Mouse (Mus musculus) layer of hippocampus, adult 9-10 months (tissue): ENCODE measurements around the gene Gpc1.
A peak's percentile ranks its signal among the peaks of the same experiment; 100 is the strongest.

Source experiments
- DNase-seq: peaks from one replicate; pipeline ENCODE4 v3.0.0; 2022; ENCODE audit warnings: low spot score

Gpc1 gene

DNA sequence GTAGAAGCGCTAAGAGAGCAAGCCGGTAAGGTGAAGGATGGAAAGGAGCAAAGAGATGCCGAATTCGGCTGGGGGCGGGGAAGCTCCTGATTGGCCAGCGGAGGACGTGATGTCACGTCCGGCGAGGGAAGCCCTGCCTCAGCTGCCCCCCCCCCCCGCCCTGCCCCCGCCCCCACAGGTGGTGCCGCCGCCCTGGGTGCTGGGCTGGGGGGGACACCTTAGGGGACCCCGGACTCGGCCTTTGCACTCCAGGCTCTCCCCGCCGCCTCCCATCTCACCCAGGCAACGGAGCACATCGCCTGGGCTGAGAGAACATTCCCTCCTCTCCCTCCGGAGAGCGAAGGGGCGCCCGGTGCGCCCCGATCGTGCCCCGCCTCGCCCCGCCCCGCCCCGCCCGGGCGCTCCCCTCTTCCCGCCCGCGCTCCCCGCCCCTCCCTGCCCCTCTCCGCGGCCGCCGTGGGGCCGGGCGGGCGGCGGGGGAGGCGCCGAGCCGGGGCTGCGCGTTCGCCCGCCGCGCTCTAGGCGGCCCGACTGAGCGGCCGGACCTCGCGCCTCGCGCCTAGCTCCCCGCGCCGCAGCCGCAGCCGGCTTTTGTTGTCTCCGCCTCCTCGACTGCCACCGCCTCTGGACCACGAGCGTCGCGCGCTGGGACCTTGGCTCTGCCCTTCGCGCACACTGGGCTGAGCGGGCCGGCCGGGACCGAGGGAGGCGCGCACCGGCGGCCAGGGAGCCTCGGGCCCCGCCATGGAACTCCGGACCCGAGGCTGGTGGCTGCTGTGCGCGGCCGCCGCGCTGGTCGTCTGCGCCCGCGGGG is at the start of gene Gpc1:
Gene Gpc1 (plus strand): TSS at position 458 of the 814 bp plus-strand sequence.
- DNase-seq: peak; percentile 45

DNA sequence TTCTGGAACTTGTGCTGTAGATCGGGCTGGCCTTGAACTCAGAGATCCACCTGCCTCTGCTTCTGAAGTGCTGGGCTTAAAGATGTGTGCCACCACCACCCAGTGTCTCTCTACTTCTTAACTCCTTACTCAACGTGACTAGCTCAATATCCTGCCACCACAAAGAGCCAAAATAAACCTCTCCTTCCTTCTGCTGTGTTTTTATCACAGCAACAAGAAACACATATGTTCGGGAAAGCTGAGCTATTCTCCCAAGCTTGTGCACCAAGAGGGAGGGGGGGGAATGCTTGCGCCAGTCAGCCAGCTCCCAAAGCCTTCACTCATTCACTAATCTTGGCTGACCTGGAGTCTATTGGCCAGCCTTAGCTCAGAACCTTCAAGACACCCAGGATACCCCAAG is 49.6 kb upstream of the Gpc1 start:
- DNase-seq: no peak

DNA sequence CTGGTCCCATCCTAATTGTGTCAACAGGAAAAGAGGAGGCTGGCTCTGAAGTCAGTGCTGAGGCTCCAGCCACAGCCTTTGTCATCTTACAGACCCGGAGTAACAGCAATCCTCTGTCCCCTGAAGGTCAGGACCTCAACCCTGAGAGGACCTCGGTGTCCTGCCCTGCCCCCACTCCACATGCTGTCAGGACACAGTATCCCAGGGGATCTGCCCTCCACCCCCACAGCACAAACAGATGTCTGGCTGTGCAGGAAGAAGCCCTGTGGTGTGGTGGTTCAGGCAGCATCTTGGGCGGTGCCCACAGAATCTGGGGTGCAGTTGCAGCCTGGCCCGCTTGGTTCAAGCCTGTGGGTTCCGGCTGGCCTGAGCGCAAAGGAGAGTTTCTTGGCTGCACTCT is 48.9 kb upstream of the Gpc1 start:
- DNase-seq: no peak

- DNase-seq: no peak
Observed at GRCm38 (mm10) chr1:92787221-92787620, 44.2 kb upstream of the Gpc1 start.

DNA sequence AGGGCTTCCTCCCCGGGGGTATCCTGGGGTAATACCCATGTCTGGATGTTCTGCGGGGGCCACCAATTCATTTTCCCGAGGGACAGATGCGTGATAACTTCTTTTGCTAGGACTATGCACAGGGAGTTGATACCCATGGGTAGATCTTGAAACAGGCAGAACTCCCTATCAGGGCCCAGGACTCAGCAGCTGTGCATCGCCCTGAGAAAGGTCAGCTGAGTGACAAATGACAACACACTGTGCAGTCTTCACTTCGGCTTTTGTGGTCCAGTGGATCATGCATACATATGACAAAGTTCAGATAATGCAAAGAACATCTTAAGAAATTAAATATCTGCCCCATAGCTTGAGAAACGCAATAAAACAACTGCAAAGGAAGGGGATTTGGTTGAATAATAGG is 43.4 kb upstream of the Gpc1 start:
- no peak for DNase-seq

GRCm38 (mm10) chr1:92790628-92791027 is 40.8 kb upstream of the Gpc1 start:
- DNase-seq: no peak

DNA sequence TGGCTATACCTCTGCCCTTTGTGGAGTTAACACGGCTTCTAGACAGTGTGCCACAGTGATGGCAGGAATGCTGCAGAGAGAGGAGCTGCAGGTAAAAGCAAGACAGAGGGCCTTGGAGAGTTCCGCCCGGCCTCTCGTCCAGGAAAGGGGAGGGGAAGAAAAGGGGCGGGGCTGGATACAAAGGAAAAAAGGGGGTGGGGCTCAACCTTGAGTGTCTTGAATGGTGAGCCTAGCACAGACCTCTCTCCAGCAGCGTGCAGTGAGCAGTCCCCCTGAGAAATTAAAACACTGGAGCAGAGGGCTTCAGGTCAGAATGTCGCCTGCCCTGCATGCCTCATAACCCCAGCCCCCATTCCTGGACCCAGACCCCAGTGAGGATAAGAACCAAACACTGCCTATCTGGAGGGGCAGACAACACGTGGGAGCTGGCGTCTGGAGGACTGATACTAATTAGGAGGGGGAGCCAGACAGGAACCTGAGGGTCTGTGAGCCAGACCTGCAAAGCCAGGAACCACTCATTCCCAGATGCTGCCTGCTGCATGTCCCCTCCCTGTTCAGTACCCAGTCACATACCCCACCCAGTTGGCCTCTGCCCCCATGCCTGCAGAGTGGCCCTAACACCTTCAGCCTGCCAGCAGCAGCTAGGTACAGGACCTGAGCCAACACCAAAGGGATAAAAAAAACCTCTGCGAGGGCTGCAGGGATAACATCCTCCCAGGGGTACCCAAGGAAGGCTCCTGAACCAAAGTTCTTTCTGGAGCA is 40.2 kb upstream of the Gpc1 start:
- DNase-seq: no peak

DNA sequence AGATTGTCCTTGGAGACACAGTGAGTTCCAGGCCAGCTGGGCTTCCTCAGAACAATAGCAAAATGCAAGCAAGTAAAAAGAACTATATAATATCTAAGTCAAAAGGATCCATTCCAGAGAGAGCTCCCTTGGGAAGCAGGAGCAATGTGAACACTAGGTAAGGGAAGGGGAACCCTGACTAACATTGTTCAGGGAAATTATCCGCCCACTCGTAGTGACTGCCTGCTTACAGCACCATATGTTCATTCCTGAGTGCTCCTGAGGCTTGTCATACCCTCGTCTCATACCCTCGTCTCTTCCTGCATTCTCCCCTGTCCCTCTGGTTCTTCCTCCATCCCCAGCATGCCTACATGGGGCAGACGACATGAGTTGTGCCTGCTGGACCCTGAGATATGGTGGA is 37.7 kb upstream of the Gpc1 start:
- DNase-seq: no peak

DNA sequence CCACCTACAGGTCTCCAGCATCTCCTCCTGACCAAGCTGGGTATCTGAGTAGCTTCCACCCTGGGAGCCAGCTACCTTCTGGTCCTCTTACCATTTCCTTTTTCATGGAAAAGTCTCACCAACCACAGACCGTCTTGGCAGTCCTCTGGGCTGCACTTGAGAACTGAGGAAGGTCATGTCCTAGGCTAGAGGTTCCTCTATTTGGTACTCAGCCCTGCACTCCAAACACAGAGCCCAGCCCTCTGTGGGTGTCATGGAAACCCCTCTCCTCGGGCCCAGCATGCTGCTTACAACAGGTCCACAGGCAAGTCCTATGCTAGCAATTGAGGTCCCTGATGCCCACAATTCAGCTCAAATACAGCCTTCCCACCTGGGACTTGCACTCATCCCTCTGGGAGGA is 33.0 kb upstream of the Gpc1 start:
- DNase-seq: no peak

DNA sequence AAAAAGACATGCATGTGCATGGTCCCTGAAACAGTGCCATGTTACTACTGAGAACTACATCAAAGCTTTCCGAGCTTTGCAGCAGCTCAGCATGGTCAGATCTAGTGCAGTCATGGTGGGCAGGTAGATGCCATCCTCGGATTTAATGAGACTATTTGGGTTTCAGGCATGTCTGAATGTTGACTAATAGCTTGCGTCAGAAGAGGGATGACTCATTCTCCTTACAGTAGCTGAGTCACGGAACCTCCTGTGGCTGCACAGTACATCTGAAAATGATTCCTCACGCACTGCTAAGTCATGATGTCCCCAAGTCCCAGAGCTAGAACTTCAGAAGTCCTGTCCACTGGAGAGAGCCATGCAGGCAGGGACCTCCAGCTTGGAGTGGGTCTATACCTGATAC is 31.8 kb upstream of the Gpc1 start:
- peak; percentile 18 for DNase-seq

GRCm38 (mm10) chr1:92802362-92802761 is 29.1 kb upstream of the Gpc1 start:
- no peak for DNase-seq

- no peak for DNase-seq
Observed at GRCm38 (mm10) chr1:92803376-92803775, 28.1 kb upstream of the Gpc1 start.

DNA sequence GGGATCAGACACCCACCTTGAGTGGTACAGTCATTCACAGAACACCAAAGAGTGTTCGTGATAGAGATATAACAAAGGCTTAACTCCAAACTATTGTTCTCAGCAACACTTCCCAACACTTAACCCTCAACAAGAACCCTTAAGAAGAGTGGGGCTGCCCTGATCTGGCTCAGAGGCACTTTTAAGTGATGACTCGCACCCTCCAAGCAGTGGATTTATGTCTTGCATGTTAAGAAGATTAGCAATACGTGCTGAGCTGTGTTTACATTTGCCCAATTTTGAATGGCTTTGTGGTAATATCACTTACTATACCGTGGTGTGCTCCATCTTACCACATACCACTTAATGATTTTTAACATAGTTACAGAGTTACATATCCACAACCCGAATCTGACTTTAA is 26.3 kb upstream of the Gpc1 start:
- no peak for DNase-seq

DNA sequence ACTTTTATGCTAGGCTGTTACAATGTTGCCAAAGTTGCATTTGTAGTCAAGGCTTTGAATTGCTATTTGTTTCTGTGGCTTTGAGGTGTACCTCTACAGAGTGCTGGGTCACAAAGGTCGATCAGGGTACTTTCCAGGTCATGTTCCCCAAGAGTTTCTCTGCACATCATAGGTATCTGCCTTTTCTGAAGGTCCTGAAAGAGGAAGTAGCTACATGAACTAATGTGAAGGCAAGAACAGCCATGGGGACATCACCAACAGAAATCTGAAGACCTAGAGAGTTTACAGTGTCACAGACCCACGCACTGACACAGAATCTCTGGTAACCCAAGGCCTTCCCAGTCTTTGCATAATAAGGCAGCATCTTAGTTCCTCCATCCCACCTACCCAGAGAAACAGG is 25.6 kb upstream of the Gpc1 start:
- no peak for DNase-seq

DNA sequence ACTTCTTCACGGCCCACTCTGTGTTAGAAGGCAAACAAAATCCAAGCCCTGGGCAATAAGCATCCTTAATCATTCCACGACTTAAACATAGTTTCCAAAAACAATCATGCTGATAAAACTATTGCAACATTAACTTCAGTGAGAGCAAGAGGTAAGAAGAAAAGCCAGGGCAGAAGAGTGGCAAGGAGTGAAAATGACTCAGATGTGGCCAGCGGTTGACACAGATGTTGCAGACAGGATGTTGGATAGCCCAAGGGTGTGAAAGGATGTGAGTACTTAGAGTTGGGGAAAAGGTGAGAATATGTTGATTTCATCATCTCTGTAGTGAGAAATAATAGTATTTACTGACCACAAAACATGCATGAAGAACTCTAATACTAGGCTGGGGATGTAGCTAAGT is 24.7 kb upstream of the Gpc1 start:
- no peak for DNase-seq

- no peak for DNase-seq
Observed at GRCm38 (mm10) chr1:92809621-92810020, 21.8 kb upstream of the Gpc1 start.

- no peak for DNase-seq
Observed at GRCm38 (mm10) chr1:92814319-92814718, 17.1 kb upstream of the Gpc1 start.

DNA sequence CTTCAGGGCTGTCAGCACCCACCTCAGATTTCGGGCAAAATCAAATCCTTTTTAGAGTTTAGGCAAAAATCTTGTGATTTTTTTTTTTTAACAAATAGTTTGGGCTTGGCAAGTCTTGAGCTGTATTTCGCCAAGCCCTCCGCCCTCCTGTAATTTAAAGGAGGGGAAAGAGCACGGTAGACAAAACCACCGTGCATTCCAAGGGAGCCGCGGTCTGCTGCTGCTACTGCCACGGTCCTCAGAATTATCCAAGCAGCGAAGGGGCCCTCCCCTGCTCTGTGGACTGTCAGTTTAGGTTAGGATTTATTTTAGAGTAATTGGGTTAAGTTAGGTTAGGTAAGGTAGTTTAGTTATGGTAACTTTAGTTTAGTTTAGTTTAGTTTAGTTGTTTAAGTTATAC is 16.3 kb upstream of the Gpc1 start:
- DNase-seq: no peak

GRCm38 (mm10) chr1:92815756-92816294 is 15.6 kb upstream of the Gpc1 start:
- DNase-seq: no peak

DNA sequence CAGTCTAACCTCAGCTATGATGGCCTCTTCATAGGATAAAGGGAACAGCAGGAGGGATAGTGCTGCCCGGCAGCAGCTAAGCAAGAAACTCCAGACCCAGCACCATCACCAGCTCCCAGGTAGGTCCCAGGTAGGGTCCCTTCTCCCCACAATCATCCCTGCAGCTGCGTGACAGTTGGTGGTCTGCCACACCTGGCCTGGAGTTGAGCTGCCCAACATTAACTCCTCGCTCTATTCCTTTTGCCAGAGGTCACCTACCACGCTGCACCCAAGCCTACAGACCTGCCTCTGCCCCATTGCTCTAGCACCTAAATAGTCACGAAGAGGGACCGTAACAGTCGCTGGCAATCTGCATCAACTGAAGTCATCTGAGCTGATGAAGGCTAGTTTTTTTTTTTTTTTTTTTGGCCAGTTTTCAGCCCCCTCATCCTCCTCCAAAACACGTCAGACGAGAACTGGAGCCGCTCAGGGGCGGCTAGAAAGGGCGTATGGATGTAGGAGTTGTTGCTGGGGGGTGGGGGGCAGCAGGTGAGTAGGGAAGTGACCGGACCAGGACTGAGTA is 738 bp upstream of the Gpc1 start:
- DNase-seq: no peak

DNA sequence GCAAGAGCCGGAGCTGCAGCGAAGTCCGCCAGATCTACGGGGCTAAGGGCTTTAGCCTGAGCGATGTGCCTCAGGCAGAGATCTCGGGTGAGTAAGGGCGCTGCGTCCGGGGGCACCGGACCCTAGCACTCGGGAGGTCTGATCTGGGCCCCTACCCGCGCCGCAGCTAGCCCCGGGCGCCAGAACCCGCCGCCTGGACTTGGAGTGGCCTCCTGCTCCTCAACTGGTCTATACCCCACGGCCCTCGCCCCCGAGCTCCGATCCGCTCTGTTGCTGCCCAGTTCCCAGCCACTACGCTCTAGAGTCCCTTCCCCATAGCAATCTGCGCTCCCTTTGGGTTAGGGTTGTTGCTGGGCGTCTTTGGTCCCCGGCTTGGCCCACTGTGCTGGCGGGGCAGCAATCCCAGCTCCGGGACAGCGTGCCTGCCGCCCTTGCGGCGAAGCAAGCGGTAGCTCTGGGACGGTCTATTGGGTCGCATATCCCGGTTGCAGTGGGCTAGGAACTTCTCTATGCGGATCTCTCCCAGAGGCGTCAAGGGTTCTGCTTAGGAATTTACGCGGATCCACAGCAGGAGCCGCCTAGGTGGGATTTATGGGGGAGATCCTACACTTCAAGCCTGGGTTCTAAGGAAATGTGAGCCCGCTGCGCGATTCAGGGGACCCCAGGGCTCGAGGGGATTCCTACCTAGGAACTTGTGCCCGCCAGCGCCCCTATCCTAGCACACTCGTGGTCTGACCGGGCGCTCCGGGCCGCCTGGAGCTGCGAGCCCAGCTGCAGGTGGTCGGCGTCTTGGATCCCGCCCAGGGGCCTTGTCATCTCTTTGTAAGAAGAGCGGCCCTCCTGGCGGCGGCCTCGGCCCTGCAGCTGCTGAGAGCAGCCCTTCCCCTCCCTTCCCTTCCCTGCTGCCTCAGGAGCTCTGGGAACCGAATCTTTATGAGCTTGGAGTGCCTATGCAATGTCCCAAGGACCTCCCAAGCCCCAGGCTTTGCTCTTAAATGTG is 866 bp downstream of the Gpc1 start:
- no peak for DNase-seq
